Mouse (Mus musculus): ENCODE data around the gene Clec1b. TPM values are rescaled to one million over a fixed set of nuclear protein-coding genes. Genes with fewer than 3 reads are reported as not detected.

Gene Clec1b
- polyA plus RNA-seq (2014; fragmentation: Nextera tagmentation; extraction: Ambion mirVana), result 1.6 and 2.0 TPM in 2 replicates

DNA sequence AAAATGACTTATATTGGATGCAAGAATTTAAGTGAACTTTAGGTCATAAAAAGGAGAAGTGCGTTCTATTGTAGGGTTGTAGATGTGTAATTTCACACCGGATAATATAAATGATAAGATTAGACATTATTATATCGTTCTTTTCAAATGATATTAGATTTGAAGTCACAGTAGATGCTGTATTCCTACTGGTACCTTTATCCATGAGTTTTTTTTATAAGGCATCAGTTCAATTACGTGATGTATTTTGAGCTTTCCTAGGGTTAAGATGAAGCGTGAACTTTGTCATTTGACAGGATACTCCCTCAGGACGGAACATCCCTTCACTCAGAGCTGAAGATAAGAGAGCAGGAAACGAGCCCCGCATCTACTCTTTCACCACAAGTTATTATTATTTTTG, at the start of gene Clec1b:
Gene Clec1b, plus strand, starts transcription at position 301 of the 400 bp plus-strand sequence.
- DNase-seq (ENCODE audit: low spot score) (no peak), ATAC-seq (no peak)
- Histone ChIP-seq H3K9ac (ENCODE audit: low read length) (no peak within 1 kb of the TSS), H3K4me3 (ENCODE audit: low read depth, low read length) (no peak within 1 kb of the TSS), H3K4me1 (ENCODE audit: control insufficient read depth, insufficient read depth, low read length) (no peaks in the 10 kb centered on the region), H3K36me3 (ENCODE audit: control insufficient read depth, insufficient read depth, low read length) (no peaks in the 10 kb centered on the region), H3K27ac (ENCODE audit: low read depth, low read length) (no peak within 1 kb of the TSS), H3K4me2 (ENCODE audit: low read length) (no peak within 1 kb of the TSS), H3K9me3 (replicated peaks; ENCODE audit: control insufficient read depth, low read length) (no peaks in the 10 kb centered on the region), H3K27me3 (replicated peaks; ENCODE audit: control insufficient read depth, insufficient read depth, low read length) (no peaks in the 10 kb centered on the region)
- WGBS, result 93% methylated on average over 8 of the region's 8 CpGs

DNA sequence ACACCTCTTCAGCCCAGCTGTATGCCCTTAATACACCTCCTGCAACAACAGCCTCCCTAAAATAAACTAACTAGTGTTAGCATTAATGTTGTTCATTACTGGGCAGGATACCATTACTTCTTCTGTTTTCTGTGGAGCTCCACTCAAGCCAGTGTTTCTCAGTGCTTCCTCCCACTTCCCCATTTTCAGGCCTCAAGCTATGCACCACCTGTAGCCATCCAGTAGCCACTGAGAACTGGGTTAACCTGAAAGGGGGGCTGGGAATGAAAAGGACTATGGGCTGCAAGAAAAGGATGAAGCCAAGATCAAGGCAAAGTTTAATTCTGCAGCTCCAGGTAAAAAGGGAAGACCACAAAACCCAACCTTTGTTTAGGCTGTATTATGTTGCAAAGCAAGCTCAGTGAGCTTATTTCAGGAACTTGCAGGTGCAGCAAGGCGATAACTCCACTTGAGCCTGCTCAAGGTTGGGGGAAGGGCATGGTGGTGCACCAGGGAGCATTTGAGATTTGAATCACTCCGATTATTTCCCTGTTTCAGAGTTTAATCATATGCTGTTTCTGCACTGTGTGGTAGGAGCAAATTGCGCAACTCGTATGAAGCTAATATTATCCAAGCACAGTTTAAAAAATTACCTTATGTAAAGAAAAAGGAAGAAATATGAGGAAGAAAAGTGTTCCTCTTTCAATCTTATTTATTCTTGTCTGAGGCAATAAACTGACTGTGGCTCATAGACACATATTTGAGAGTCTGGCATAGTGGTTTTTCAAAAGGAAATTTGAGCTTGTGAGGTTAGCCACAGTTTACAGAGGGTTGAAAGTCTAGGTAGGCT, 47.4 kb upstream of the Clec1b start:
- H3K27me3 ChIP-seq (replicated peaks; ENCODE audit: control insufficient read depth, insufficient read depth, low read length), result no peaks in the 10 kb centered on the region
- DNase-seq (ENCODE audit: low spot score) (no peak), ATAC-seq (no peak)
- 0 out of 2 replicates have a peak, but pooled peaks cover 4% of the 10 kb centered on the region for H3K9me3 ChIP-seq (replicated peaks; ENCODE audit: control insufficient read depth, low read length)
- no peak overlapping the region for H3K4me2 ChIP-seq (ENCODE audit: low read length)
- no peak overlapping the region for H3K27ac ChIP-seq (ENCODE audit: low read depth, low read length)
- H3K4me3 ChIP-seq (ENCODE audit: low read depth, low read length), result no peak overlapping the region
- H3K36me3 ChIP-seq (ENCODE audit: control insufficient read depth, insufficient read depth, low read length), result no peaks in the 10 kb centered on the region
- no peak overlapping the region for H3K9ac ChIP-seq (ENCODE audit: low read length)
- WGBS, result 72% methylated on average over 4 of the region's 4 CpGs
- H3K4me1 ChIP-seq (ENCODE audit: control insufficient read depth, insufficient read depth, low read length), result no peaks in the 10 kb centered on the region

DNA sequence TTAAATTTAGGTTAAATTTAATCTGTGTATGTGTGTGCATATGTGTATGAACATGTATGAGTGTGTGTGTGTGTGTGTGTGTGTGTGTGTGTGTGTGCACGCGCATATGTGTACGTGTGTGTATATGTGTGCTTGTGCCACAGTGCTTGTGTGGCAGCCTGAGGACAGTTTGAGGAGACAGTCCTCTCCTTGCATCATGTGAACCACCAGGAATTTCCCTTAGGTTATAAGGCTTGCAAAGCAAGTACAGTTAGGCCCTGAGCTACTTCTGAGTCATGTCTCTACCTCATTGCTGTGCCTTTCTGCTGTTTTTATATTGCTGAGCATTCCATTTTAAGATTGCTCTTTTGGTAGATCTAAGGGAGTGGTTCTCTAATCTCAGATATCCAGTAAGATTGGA, 46.0 kb upstream of the Clec1b start:
- DNase-seq (ENCODE audit: low spot score) (no peak), ATAC-seq (no peak)
- H3K4me1 ChIP-seq (ENCODE audit: control insufficient read depth, insufficient read depth, low read length), result no peaks in the 10 kb centered on the region
- H3K36me3 ChIP-seq (ENCODE audit: control insufficient read depth, insufficient read depth, low read length), result no peaks in the 10 kb centered on the region
- no peak overlapping the region for H3K9ac ChIP-seq (ENCODE audit: low read length)
- no peak overlapping the region for H3K4me2 ChIP-seq (ENCODE audit: low read length)
- 0 out of 2 replicates have a peak, but pooled peaks cover 4% of the 10 kb centered on the region for H3K9me3 ChIP-seq (replicated peaks; ENCODE audit: control insufficient read depth, low read length)
- H3K4me3 ChIP-seq (ENCODE audit: low read depth, low read length), result no peak overlapping the region
- WGBS, result 94% methylated on average over 3 of the region's 3 CpGs
- no peaks in the 10 kb centered on the region for H3K27me3 ChIP-seq (replicated peaks; ENCODE audit: control insufficient read depth, insufficient read depth, low read length)
- no peak overlapping the region for H3K27ac ChIP-seq (ENCODE audit: low read depth, low read length)

DNA sequence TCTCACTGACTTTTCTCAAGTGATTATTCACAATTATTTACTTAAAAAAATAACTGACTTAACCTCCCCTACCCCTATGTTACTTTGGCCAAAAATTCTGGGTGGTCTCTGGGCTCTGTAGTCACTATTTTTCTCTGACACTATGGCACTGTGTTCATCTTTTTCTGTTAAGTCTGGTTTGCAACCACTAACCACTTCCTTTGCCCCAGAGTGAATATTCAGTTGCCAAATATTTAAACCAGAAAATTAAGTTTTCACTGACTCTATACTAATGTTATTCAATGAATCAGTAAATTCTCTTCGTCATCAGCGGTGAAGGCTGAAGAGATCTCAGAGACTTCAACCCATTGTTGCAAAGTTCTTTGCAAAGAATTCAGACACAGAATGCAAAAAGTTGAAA, 41.3 kb upstream of the Clec1b start:
- H3K27me3 ChIP-seq (replicated peaks; ENCODE audit: control insufficient read depth, insufficient read depth, low read length), result no peaks in the 10 kb centered on the region
- WGBS, result 94% methylated on average over 2 of the region's 2 CpGs
- no peaks in the 10 kb centered on the region for H3K36me3 ChIP-seq (ENCODE audit: control insufficient read depth, insufficient read depth, low read length)
- H3K4me3 ChIP-seq (ENCODE audit: low read depth, low read length), result no peak overlapping the region
- ATAC-seq (no peak), DNase-seq (ENCODE audit: low spot score) (no peak)
- H3K4me2 ChIP-seq (ENCODE audit: low read length), result no peak overlapping the region
- no peaks in the 10 kb centered on the region for H3K9me3 ChIP-seq (replicated peaks; ENCODE audit: control insufficient read depth, low read length)
- no peaks in the 10 kb centered on the region for H3K4me1 ChIP-seq (ENCODE audit: control insufficient read depth, insufficient read depth, low read length)
- no peak overlapping the region for H3K9ac ChIP-seq (ENCODE audit: low read length)
- no peak overlapping the region for H3K27ac ChIP-seq (ENCODE audit: low read depth, low read length)

DNA sequence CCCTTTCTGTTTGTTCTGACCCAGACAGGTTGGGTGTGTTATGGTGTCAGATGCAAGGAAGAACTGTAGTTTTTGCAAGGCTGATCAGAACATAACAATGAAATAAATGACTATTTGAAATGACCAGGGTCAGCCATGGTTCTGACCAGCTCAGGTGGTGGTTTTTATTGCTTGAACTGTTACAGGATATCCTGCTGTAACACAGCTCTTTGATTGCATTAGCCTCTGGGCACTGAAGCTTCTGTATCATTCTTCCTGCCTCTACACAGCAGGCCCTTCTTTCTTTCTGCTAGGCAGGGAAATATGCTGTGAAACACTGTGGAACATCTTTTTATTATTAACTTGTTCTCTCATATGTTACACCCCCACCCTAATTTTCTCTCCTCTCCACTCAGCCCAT, 40.7 kb upstream of the Clec1b start:
- no peak for ATAC-seq
- no peak for DNase-seq (ENCODE audit: low spot score)
- no peak overlapping the region for H3K9ac ChIP-seq (ENCODE audit: low read length)

DNA sequence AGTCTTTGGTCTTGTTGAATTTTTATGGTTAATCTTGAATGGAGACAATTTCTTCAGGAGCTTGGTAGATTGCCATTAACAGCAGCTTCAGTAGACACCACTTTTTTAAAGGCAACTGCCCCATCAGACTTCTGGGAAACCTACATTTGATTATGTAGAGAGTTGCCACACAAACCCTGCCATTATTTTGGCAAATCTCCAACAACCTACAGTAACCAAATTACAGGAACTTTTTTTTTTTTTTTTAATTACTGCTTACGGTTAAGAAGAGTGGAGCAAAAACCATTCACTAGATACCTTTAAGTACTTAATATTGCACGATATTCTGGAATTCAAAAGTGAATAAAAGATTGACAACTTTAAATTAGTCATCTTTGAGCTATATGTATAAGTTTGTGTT, 37.6 kb upstream of the Clec1b start:
- H3K27ac ChIP-seq (ENCODE audit: low read depth, low read length), result no peak overlapping the region
- no peaks in the 10 kb centered on the region for H3K4me1 ChIP-seq (ENCODE audit: control insufficient read depth, insufficient read depth, low read length)
- no peaks in the 10 kb centered on the region for H3K27me3 ChIP-seq (replicated peaks; ENCODE audit: control insufficient read depth, insufficient read depth, low read length)
- 89% methylated on average over 2 of the region's 2 CpGs for WGBS
- ATAC-seq, result no peak
- H3K36me3 ChIP-seq (ENCODE audit: control insufficient read depth, insufficient read depth, low read length), result no peaks in the 10 kb centered on the region
- no peak for DNase-seq (ENCODE audit: low spot score)
- no peak overlapping the region for H3K9ac ChIP-seq (ENCODE audit: low read length)
- no peak overlapping the region for H3K4me3 ChIP-seq (ENCODE audit: low read depth, low read length)
- H3K4me2 ChIP-seq (ENCODE audit: low read length), result no peak overlapping the region
- no peaks in the 10 kb centered on the region for H3K9me3 ChIP-seq (replicated peaks; ENCODE audit: control insufficient read depth, low read length)

More for the DNA sequence above, 40.7 kb upstream of the Clec1b start:
- H3K4me3 ChIP-seq (ENCODE audit: low read depth, low read length), result no peak overlapping the region
- no peak overlapping the region for H3K27ac ChIP-seq (ENCODE audit: low read depth, low read length)
- no peak overlapping the region for H3K4me2 ChIP-seq (ENCODE audit: low read length)
- H3K36me3 ChIP-seq (ENCODE audit: control insufficient read depth, insufficient read depth, low read length), result no peaks in the 10 kb centered on the region
- H3K27me3 ChIP-seq (replicated peaks; ENCODE audit: control insufficient read depth, insufficient read depth, low read length), result no peaks in the 10 kb centered on the region
- no peaks in the 10 kb centered on the region for H3K9me3 ChIP-seq (replicated peaks; ENCODE audit: control insufficient read depth, low read length)
- H3K4me1 ChIP-seq (ENCODE audit: control insufficient read depth, insufficient read depth, low read length), result no peaks in the 10 kb centered on the region

DNA sequence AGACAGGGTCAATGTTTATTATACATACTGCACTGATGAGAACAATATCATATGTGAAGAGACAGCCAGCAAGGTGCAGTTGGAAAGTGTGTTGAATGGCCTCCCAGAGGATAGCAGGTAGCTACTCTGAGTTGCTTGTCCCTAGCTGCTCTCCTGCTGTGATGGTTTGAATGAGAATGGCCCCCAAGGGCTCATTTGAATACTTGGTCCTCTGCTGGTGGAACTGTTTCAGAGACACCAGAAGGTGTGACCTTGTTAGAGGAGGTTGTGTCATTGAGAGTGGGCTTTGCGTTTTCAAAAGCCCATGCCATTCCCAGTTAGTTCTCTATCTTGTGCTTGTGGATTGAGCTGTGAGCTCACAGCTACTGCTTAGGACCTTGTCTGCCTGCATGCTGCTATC, 33.2 kb upstream of the Clec1b start:
- Histone ChIP-seq H3K4me1 (ENCODE audit: control insufficient read depth, insufficient read depth, low read length) (no peaks in the 10 kb centered on the region), H3K27me3 (replicated peaks; ENCODE audit: control insufficient read depth, insufficient read depth, low read length) (no peaks in the 10 kb centered on the region), H3K4me2 (ENCODE audit: low read length) (no peak overlapping the region), H3K36me3 (ENCODE audit: control insufficient read depth, insufficient read depth, low read length) (no peaks in the 10 kb centered on the region), H3K4me3 (ENCODE audit: low read depth, low read length) (no peak overlapping the region), H3K9me3 (replicated peaks; ENCODE audit: control insufficient read depth, low read length) (no peaks in the 10 kb centered on the region), H3K27ac (ENCODE audit: low read depth, low read length) (no peak overlapping the region), H3K9ac (ENCODE audit: low read length) (no peak overlapping the region)
- no peak for ATAC-seq
- 21% methylated on average over 1 of the region's 1 CpGs for WGBS
- no peak for DNase-seq (ENCODE audit: low spot score)

DNA sequence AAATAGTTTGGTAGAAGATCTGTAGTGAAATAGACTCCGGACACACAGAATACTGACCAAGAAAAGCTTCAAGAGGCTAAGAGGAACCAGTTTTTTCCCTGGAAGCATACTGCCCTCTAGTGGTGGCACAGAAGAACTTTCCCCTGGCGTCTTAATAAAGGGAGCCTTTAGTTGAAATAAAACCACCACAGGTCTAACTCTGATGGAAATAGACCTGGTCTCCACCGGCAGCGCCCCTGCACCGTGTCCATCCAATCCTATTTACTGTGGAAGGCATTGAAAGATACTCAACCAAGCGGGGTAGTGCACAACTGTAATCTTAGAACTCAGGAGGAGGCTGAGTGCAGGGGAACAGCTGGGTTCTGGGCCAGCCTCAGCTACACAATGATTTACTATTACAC, 31.1 kb upstream of the Clec1b start:
- DNase-seq (ENCODE audit: low spot score), result peak; percentile 81
- WGBS, result 15% methylated on average over 6 of the region's 6 CpGs
- H3K27ac ChIP-seq (ENCODE audit: low read depth, low read length), result no peak overlapping the region
- H3K4me1 ChIP-seq (ENCODE audit: control insufficient read depth, insufficient read depth, low read length), result no peaks in the 10 kb centered on the region
- no peaks in the 10 kb centered on the region for H3K27me3 ChIP-seq (replicated peaks; ENCODE audit: control insufficient read depth, insufficient read depth, low read length)
- no peaks in the 10 kb centered on the region for H3K36me3 ChIP-seq (ENCODE audit: control insufficient read depth, insufficient read depth, low read length)
- H3K9ac ChIP-seq (ENCODE audit: low read length), result no peak overlapping the region
- H3K4me2 ChIP-seq (ENCODE audit: low read length), result no peak overlapping the region
- ATAC-seq, result peak; percentile 72
- no peak overlapping the region for H3K4me3 ChIP-seq (ENCODE audit: low read depth, low read length)
- no peaks in the 10 kb centered on the region for H3K9me3 ChIP-seq (replicated peaks; ENCODE audit: control insufficient read depth, low read length)

DNA sequence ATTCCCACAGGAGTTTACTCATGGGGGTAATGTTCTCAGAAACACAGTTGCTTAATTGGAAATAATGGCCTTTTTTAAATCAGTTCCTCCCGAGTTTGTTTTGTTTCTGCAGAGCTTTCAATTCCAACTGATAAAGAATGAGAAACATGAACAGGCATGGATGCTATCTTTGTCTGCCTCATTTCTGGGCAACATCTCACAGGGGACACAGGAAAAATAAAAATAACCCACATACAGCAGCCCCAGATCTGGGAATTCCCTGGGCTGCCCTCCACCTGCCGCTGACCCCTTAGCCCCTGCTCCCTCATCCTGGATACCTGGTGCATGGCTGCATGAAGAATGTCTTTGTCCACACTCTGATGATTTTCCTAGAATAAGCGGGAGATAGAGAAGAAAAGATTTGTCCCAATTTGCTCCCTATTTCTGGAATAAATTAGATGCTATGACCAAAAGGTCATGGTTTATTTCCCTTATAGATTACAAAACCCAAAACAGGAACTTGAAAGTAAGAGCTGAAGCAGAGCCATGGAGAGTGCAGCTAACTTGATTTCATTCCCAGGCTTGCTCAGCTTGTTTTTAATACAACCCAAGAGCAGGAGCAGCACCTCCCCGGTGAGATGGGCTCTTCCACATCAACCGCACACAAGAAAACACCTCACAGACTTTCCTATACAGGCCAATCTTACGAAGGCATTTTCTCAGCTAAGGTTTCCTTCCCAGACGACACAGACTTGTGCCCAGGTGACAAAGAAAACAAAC, 27.5 kb upstream of the Clec1b start:
- Histone ChIP-seq H3K9me3 (replicated peaks; ENCODE audit: control insufficient read depth, low read length) (no peaks in the 10 kb centered on the region), H3K27me3 (replicated peaks; ENCODE audit: control insufficient read depth, insufficient read depth, low read length) (no peaks in the 10 kb centered on the region), H3K36me3 (ENCODE audit: control insufficient read depth, insufficient read depth, low read length) (no peaks in the 10 kb centered on the region), H3K4me3 (ENCODE audit: low read depth, low read length) (no peak overlapping the region), H3K4me2 (ENCODE audit: low read length) (no peak overlapping the region), H3K4me1 (ENCODE audit: control insufficient read depth, insufficient read depth, low read length) (no peaks in the 10 kb centered on the region), H3K9ac (ENCODE audit: low read length) (no peak overlapping the region), H3K27ac (ENCODE audit: low read depth, low read length) (no peak overlapping the region)
- DNase-seq (ENCODE audit: low spot score) (no peak), ATAC-seq (no peak)
- WGBS, result 80% methylated on average over 7 of the region's 7 CpGs

All from forebrain, embryonic 14.5 days (tissue).